9 mouse cellular contexts compared by ENCODE assay signal in genomic region chr6:99615272-99615751, GRCm38 (mm10). TPM values are rescaled to one million over a fixed set of nuclear protein-coding genes. Genes with fewer than 3 reads are reported as not detected.
A peak's percentile ranks its signal among the peaks of the same experiment; 100 is the strongest.
DNase-seq lines count a peak whose midpoint lies in the region; ATAC-seq lines count a peak whose summit lies in the region.
"Had no signal": no experiment of that assay in that cellular context is flagged by ENCODE, and none has a peak within 500 bp of the region (broad histone marks: within the 10 kb centered on the region; RNA-seq: fewer than 3 reads in every experiment).

No protein-coding gene starts in this region.

- H3K9me3 ChIP-seq in midbrain, embryonic 10.5 days (replicated peaks), result no peaks in the 10 kb centered on the region
- H3K9me3 ChIP-seq in midbrain, embryonic 15.5 days, result no peaks in the 10 kb centered on the region
- H3K9me3 ChIP-seq in embryonic facial prominence, embryonic 13.5 days, result no peaks in the 10 kb centered on the region
- no peaks in the 10 kb centered on the region for H3K9me3 ChIP-seq in neural tube, embryonic 14.5 days (ENCODE audit: control insufficient read depth, low read length)
- H3K9me3 ChIP-seq: embryonic facial prominence, embryonic 15.5 days had no signal

- DNase-seq in midbrain, embryonic 10.5 days (ENCODE audit: low spot score), result peak; percentile 43
- peak; percentile 62 for DNase-seq in kidney, postnatal 14 days
- DNase-seq in right cerebral cortex, adult 18-20 months, result no peak
- DNase-seq in gastrocnemius, postnatal 14 days, result no peak
- DNase-seq: gastrocnemius, postnatal 10 days had no signal

- intact Hi-C loops in gastrocnemius, postnatal 14 days (cut with DNase I; ENCODE audit: low total_unique reads), result no loop called here

- no peak overlapping the region for H3K9ac ChIP-seq in midbrain, embryonic 15.5 days
- no peak overlapping the region for H3K9ac ChIP-seq in embryonic facial prominence, embryonic 13.5 days
- no peak overlapping the region for H3K9ac ChIP-seq in neural tube, embryonic 14.5 days (replicated peaks; ENCODE audit: low read depth, low read length)
- H3K9ac ChIP-seq: embryonic facial prominence, embryonic 15.5 days had no signal

- 17% methylated on average over 10 of the region's 10 CpGs for WGBS in midbrain, embryonic 10.5 days
- WGBS in midbrain, embryonic 15.5 days, result 12% methylated on average over 10 of the region's 10 CpGs
- WGBS in embryonic facial prominence, embryonic 13.5 days, result 21% methylated on average over 10 of the region's 10 CpGs
- 10% methylated on average over 10 of the region's 10 CpGs for WGBS in neural tube, embryonic 14.5 days

- H3K4me1 ChIP-seq in midbrain, embryonic 10.5 days, result peaks cover 64% of the 10 kb centered on the region
- H3K4me1 ChIP-seq in midbrain, embryonic 15.5 days, result peaks cover 15% of the 10 kb centered on the region
- peaks cover 54% of the 10 kb centered on the region for H3K4me1 ChIP-seq in embryonic facial prominence, embryonic 13.5 days
- H3K4me1 ChIP-seq in neural tube, embryonic 14.5 days (ENCODE audit: control insufficient read depth, insufficient read depth, low read length), result peaks cover 7% of the 10 kb centered on the region

- ATAC-seq in midbrain, embryonic 15.5 days (replicated peaks), result no peak
- ATAC-seq in embryonic facial prominence, embryonic 13.5 days (ENCODE audit: insufficient number of reproducible peaks, insufficient read depth, low FRiP score, low TSS enrichment, low read depth), result no peak
- ATAC-seq in neural tube, embryonic 14.5 days (ENCODE audit: low read depth), result peak; percentile 49; the same call in 1 of the 2 replicates

- peak overlapping the region; percentile 11; the same call in 1 of the 2 replicates for H3K4me3 ChIP-seq in midbrain, embryonic 10.5 days
- H3K4me3 ChIP-seq in midbrain, embryonic 15.5 days, result no peak overlapping the region
- H3K4me3 ChIP-seq in embryonic facial prominence, embryonic 13.5 days, result no peak overlapping the region
- no peak overlapping the region for H3K4me3 ChIP-seq in neural tube, embryonic 14.5 days (ENCODE audit: low read depth, low read length)
- H3K4me3 ChIP-seq: embryonic facial prominence, embryonic 15.5 days had no signal

- H3K27ac ChIP-seq in midbrain, embryonic 10.5 days (replicated peaks), result peak overlapping the region; percentile 63; the same call in 1 of the 2 replicates
- H3K27ac ChIP-seq in midbrain, embryonic 15.5 days, result no peak overlapping the region
- no peak overlapping the region for H3K27ac ChIP-seq in embryonic facial prominence, embryonic 13.5 days
- H3K27ac ChIP-seq in neural tube, embryonic 14.5 days (ENCODE audit: low read depth, low read length), result no peak overlapping the region
- H3K27ac ChIP-seq: embryonic facial prominence, embryonic 15.5 days had no signal

- no peaks in the 10 kb centered on the region for H3K36me3 ChIP-seq in midbrain, embryonic 10.5 days
- H3K36me3 ChIP-seq in midbrain, embryonic 15.5 days (replicated peaks), result no peaks in the 10 kb centered on the region
- H3K36me3 ChIP-seq in embryonic facial prominence, embryonic 13.5 days, result no peaks in the 10 kb centered on the region
- no peaks in the 10 kb centered on the region for H3K36me3 ChIP-seq in neural tube, embryonic 14.5 days (ENCODE audit: control insufficient read depth, insufficient read depth, low read length)
- H3K36me3 ChIP-seq: embryonic facial prominence, embryonic 15.5 days had no signal

- H3K4me2 ChIP-seq in midbrain, embryonic 15.5 days, result no peak overlapping the region; the same call in 1 of the 2 replicates
- 0 out of 2 replicates have a peak overlapping the region, but pooled peaks have one; percentile 7 for H3K4me2 ChIP-seq in embryonic facial prominence, embryonic 13.5 days
- no peak overlapping the region for H3K4me2 ChIP-seq in neural tube, embryonic 14.5 days (ENCODE audit: low read depth, low read length)
- H3K4me2 ChIP-seq: embryonic facial prominence, embryonic 15.5 days had no signal

- H3K27me3 ChIP-seq in midbrain, embryonic 10.5 days (ENCODE audit: low read depth, poor library complexity, severe bottlenecking), result peaks cover 63% of the 10 kb centered on the region
- H3K27me3 ChIP-seq in midbrain, embryonic 15.5 days (replicated peaks), result 0 out of 2 replicates have a peak, but pooled peaks cover 13% of the 10 kb centered on the region
- H3K27me3 ChIP-seq in embryonic facial prominence, embryonic 13.5 days, result peaks cover 3% of the 10 kb centered on the region; the same call in 1 of the 2 replicates
- H3K27me3 ChIP-seq in neural tube, embryonic 14.5 days (ENCODE audit: control insufficient read depth, insufficient read depth, low read length), result no peaks in the 10 kb centered on the region; the same call in 1 of the 2 replicates
- H3K27me3 ChIP-seq: embryonic facial prominence, embryonic 15.5 days had no signal

RNA-seq across cellular contexts. Expression of gene Eif4e3, which starts 51.3 kb away (rescaled TPM):
- 10.8 and 13.1 TPM in 2 replicates for polyA plus RNA-seq in midbrain, embryonic 10.5 days (2016; fragmentation: Nextera tagmentation; extraction: Ambion mirVana)
- 8.6 TPM in 2 replicates for polyA plus RNA-seq in midbrain, embryonic 15.5 days (2015; fragmentation: Nextera tagmentation; extraction: Ambion mirVana)
- 15.6 and 16.7 TPM in 2 replicates for polyA plus RNA-seq in embryonic facial prominence, embryonic 13.5 days (2015; fragmentation: Nextera tagmentation; extraction: Ambion mirVana)
- polyA plus RNA-seq in neural tube, embryonic 14.5 days (2014; fragmentation: Nextera tagmentation; extraction: Ambion mirVana), result 6.8 and 7.8 TPM in 2 replicates
- total RNA-seq in gastrocnemius, postnatal 14 days (2021), result 10 to 100 TPM; 16.2 to 17.8 TPM

RNA-seq across cellular contexts. Expression of gene Gm20696, which starts 51.3 kb away (rescaled TPM):
- 3.2 and 3.4 TPM in 2 replicates for polyA plus RNA-seq in midbrain, embryonic 10.5 days (2016; fragmentation: Nextera tagmentation; extraction: Ambion mirVana)
- 2.9 and 4.7 TPM in 2 replicates for polyA plus RNA-seq in midbrain, embryonic 15.5 days (2015; fragmentation: Nextera tagmentation; extraction: Ambion mirVana)
- 3.2 and 3.4 TPM in 2 replicates for polyA plus RNA-seq in embryonic facial prominence, embryonic 13.5 days (2015; fragmentation: Nextera tagmentation; extraction: Ambion mirVana)
- polyA plus RNA-seq in neural tube, embryonic 14.5 days (2014; fragmentation: Nextera tagmentation; extraction: Ambion mirVana), result 3.0 and 4.5 TPM in 2 replicates
- under 1 TPM; 0.73 to 0.90 TPM for total RNA-seq in gastrocnemius, postnatal 14 days (2021)

Comparison
In these comparisons a context has a peak if more than half of its experiments do, and no peak if none do; other contexts are left out.
1. DNase-seq: peak in midbrain, embryonic 10.5 days (single experiment) and kidney, postnatal 14 days (single experiment); none in right cerebral cortex, adult 18-20 months (single experiment) and gastrocnemius, postnatal 14 days (single experiment).